Mouse (Mus musculus) Patski (cell line): ENCODE measurements around the gene Gpsm3. TPM values are rescaled to one million over a fixed set of nuclear protein-coding genes. Genes with fewer than 3 reads are reported as not detected.

Experiments used
- ATAC-seq: fragments of 100-300 bp; one replicate; pipeline ENCODE4 v1.8.0; 2021
- CTCF ChIA-PET: fragments of 350-600 bp; sonication (Branson Sonifier 250); formaldehyde crosslinking; loops from one replicate; lab custom pipeline; 2022; ENCODE audit warnings: inconsistent platforms; lab: Charles Lee
- POLR2A ChIA-PET: fragments of 350-600 bp; sonication (Branson Sonifier 250); formaldehyde crosslinking; loops from one replicate; lab custom pipeline; 2022; ENCODE audit warnings: antibody characterized with exemption, inconsistent platforms; lab: Charles Lee
- DNase-seq: peaks from one replicate; pipeline ENCODE4 v3.0.0-alpha.2; 2011; ENCODE audit warnings: low read depth, low spot score
- H3K27me3 ChIP-seq: fragments of 371-371 bp; one replicate; pipeline ENCODE4 v1.5.1; 2021
- CTCF ChIP-seq: fragments of 100-300 bp; IDR thresholded peaks from one replicate; pipeline ENCODE4 v1.5.1; 2021
- in situ Hi-C: fragments of 300-500 bp; cut with MboI; formaldehyde crosslinking; loops from 3 replicates; pipeline ENCODE4 v1.11.1; 2018; ENCODE audit warnings: low pct_unique_long_range_greater_than_20kb, mixed read lengths
- polyA plus RNA-seq: library from polyadenylated mRNA; unstranded; gene quantifications from one replicate; pipeline ENCODE4 v1.2.3, GENCODE M21; 2021

Gene Gpsm3
- polyA plus RNA-seq, 1 experiment from 2014 or later, result 0.35 TPM

GRCm38 (mm10) chr17:34561200-34561599, 28.4 kb upstream of the Gpsm3 start:
- no peak for TF ChIP-seq CTCF
- in situ Hi-C loops, result no loop called here
- CTCF ChIA-PET, result no interaction called here
- ATAC-seq (no peak), DNase-seq (no peak)
- H3K27me3 ChIP-seq, result peaks cover 23% of the 10 kb centered on the region
- POLR2A ChIA-PET, result no interaction called here

- peaks cover 28% of the 10 kb centered on the region for H3K27me3 ChIP-seq
- ChIA-PET CTCF (interaction anchor here (0.7 kb wide), 1 partner anchor 20 kb away, joined by 3 read pairs; no protein-coding TSS in a partner anchor), POLR2A (no interaction called here)
- no peak for TF ChIP-seq CTCF
- ATAC-seq, result no peak
- in situ Hi-C loops, result no loop called here
- DNase-seq, result no peak
Measured at GRCm38 (mm10) chr17:34562595-34562994, 27.0 kb upstream of the Gpsm3 start.

- ChIA-PET CTCF (no interaction called here), POLR2A (no interaction called here)
- in situ Hi-C loops, result no loop called here
- H3K27me3 ChIP-seq, result peaks cover 35% of the 10 kb centered on the region
- no peak for DNase-seq
- no peak for ATAC-seq
- no peak for TF ChIP-seq CTCF
Measured at GRCm38 (mm10) chr17:34563354-34563753, 26.3 kb upstream of the Gpsm3 start.

- no peak for ATAC-seq
- H3K27me3 ChIP-seq, result peaks cover 40% of the 10 kb centered on the region
- ChIA-PET CTCF (no interaction called here), POLR2A (interaction anchor here (0.7 kb wide), 1 partner anchor 652 kb away, joined by 5 read pairs; no protein-coding TSS in a partner anchor)
- DNase-seq, result no peak
- in situ Hi-C loops, result no loop called here
- no peak for TF ChIP-seq CTCF
Measured at GRCm38 (mm10) chr17:34564003-34564421, 25.6 kb upstream of the Gpsm3 start, which contains the start of gene Notch4. Notch4 (plus strand) TSS chr17:34564268.

- DNase-seq (no peak), ATAC-seq (no peak)
- TF ChIP-seq CTCF, result no peak
- CTCF ChIA-PET, result interaction anchor here (1.0 kb wide), 1 partner anchor 9 kb away, joined by 4 read pairs; no protein-coding TSS in a partner anchor
- POLR2A ChIA-PET, result no interaction called here
- peaks cover 42% of the 10 kb centered on the region for H3K27me3 ChIP-seq
- in situ Hi-C loops, result no loop called here
Measured at GRCm38 (mm10) chr17:34564796-34565195, 24.8 kb upstream of the Gpsm3 start.

- no peak for DNase-seq
- peaks cover 42% of the 10 kb centered on the region for H3K27me3 ChIP-seq
- ChIA-PET POLR2A (no interaction called here), CTCF (interaction anchor here (1.1 kb wide), 1 partner anchor 13 kb away, joined by 3 read pairs; no protein-coding TSS in a partner anchor)
- TF ChIP-seq CTCF, result no peak
- in situ Hi-C loops, result no loop called here
- ATAC-seq, result no peak
Measured at GRCm38 (mm10) chr17:34567311-34567710, 22.3 kb upstream of the Gpsm3 start.

GRCm38 (mm10) chr17:34568421-34568820, 21.2 kb upstream of the Gpsm3 start:
- in situ Hi-C loops, result no loop called here
- TF ChIP-seq CTCF, result no peak
- DNase-seq (no peak), ATAC-seq (no peak)
- ChIA-PET POLR2A (no interaction called here), CTCF (no interaction called here)
- H3K27me3 ChIP-seq, result peaks cover 43% of the 10 kb centered on the region

GRCm38 (mm10) chr17:34569919-34570318, 19.7 kb upstream of the Gpsm3 start:
- no peak for DNase-seq
- no peak for ATAC-seq
- peaks cover 49% of the 10 kb centered on the region for H3K27me3 ChIP-seq
- in situ Hi-C loops, result no loop called here
- no peak for TF ChIP-seq CTCF
- POLR2A ChIA-PET, result no interaction called here
- CTCF ChIA-PET, result no interaction called here

GRCm38 (mm10) chr17:34571875-34572274, 17.7 kb upstream of the Gpsm3 start:
- ATAC-seq (no peak), DNase-seq (no peak)
- ChIA-PET CTCF (interaction anchor here (1.4 kb wide), 1 partner anchor 49 kb away, joined by 5 read pairs; no protein-coding TSS in a partner anchor), POLR2A (no interaction called here)
- in situ Hi-C loops, result no loop called here
- TF ChIP-seq CTCF, result no peak
- H3K27me3 ChIP-seq, result peaks cover 31% of the 10 kb centered on the region

GRCm38 (mm10) chr17:34572361-34572760, 17.2 kb upstream of the Gpsm3 start:
- no peak for ATAC-seq

GRCm38 (mm10) chr17:34576577-34576976, 13.0 kb upstream of the Gpsm3 start:
- ChIA-PET POLR2A (no interaction called here), CTCF (no interaction called here)
- H3K27me3 ChIP-seq, result peaks cover 9% of the 10 kb centered on the region
- TF ChIP-seq CTCF, result no peak
- in situ Hi-C loops, result no loop called here
- ATAC-seq (no peak), DNase-seq (no peak)

More at GRCm38 (mm10) chr17:34572361-34572760, 17.2 kb upstream of the Gpsm3 start:
- no peak for TF ChIP-seq CTCF
- CTCF ChIA-PET, result interaction anchor here (1.4 kb wide), 1 partner anchor 48 kb away, joined by 5 read pairs; no protein-coding TSS in a partner anchor
- DNase-seq, result no peak
- peaks cover 26% of the 10 kb centered on the region for H3K27me3 ChIP-seq
- POLR2A ChIA-PET, result no interaction called here
- in situ Hi-C loops, result no loop called here

- CTCF ChIA-PET, result no interaction called here
- in situ Hi-C loops, result no loop called here
Measured at GRCm38 (mm10) chr17:34578070-34578469, 11.5 kb upstream of the Gpsm3 start.

More at GRCm38 (mm10) chr17:34578070-34578469, 11.5 kb upstream of the Gpsm3 start:
- POLR2A ChIA-PET, result no interaction called here
- peaks cover 9% of the 10 kb centered on the region for H3K27me3 ChIP-seq
- no peak for TF ChIP-seq CTCF
- ATAC-seq (no peak), DNase-seq (no peak)
